Mouse (Mus musculus) heart, postnatal 0 days (tissue): ENCODE data around the gene Gprc5c.

Experiments
- CTCF ChIP-seq: IDR thresholded peaks from 2 replicates; pipeline ENCODE4 v1.5.1; 2016; ENCODE audit warnings: antibody characterized with exemption, control low read depth, low read depth
- EP300 ChIP-seq: IDR thresholded peaks from 2 replicates; pipeline ENCODE4 v1.6.1; 2016; ENCODE audit warnings: antibody characterized with exemption, low read depth

GRCm38 (mm10) chr11:114847008-114847407 lies 3.9 kb upstream of the Gprc5c start:
- no peak for TF ChIP-seq CTCF
- TF ChIP-seq EP300 = no peak
